Mouse (Mus musculus): ENCODE results near the gene Cadps2.

Cadps2 gene

DNA sequence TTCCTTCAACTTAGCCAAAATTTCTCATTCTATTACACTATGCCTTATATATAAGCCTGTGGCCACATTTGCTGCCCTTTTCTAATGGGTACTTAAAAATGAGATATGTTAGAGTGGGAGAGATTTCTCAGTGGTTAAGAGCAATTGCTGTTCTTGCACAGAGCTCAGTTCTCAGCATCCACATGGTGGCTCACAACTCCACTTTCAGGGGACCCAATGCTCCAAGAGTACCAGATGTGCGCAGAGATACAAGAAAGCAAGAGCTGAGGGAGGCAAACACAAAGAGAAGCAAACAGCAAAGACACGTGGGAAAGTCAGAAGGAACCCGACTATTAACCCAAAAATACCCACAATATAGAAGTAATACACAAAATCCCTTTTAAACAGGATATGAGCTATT is 77.0 kb downstream of the Cadps2 start:
- DNase-seq (ENCODE audit: low spot score): no peak

DNA sequence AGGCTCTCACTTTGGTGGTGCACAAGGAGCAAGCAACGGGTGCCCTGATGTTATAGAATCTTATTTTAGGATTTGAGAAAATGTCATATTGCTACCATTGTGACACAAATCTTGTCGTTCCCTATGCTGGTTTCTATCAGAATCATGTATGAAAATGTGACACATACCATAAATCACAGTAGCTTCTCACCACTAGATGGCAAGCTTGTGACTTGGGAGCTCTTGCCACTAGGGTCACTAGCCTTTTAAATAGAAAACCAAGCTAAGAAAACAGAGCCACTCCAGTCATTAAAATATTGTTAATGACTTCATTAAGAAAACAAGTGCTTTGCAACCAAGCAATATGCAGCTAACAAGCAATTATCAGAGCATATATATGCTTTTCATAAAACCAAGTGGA is 81.0 kb downstream of the Cadps2 start:
- DNase-seq (ENCODE audit: low spot score): peak; percentile 31

DNA sequence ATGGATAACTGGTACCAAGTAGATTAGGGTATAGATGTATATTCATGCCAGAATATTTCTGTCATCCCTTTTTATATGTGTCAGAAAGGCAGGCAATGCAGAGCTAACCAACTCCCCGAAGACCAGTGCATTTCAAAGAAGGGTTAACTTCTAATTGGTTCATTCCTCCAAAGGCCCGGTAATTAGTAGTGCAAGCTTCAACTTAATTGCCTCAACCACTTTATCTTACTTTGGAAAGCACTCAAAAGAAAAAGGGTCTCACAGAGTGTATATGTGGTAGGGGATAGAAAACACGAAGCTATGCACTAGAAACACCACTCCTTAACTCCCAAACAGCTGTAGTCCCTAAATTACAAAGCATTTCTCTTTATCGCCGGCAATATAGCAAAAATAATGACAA is 90.4 kb downstream of the Cadps2 start:
- DNase-seq (ENCODE audit: low spot score): no peak

DNA sequence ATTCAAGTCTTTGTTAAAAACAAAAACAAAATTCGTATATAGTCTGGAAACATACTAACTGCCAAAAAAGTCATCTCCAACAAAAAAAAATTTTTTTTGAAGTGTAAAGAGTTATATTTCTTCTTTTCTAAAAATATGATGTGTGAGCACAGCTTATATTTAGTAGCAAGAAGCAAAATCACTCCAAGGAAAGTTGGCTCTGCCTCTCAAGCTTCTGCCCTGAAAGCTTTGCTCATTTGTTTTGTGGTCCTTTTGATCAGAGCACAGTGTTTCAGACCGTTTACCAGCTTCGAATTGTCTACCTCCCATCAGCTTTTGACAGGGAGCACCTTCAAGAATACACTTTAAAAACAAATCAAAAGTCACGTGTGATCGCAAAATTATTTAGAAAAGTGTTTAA is 99.2 kb downstream of the Cadps2 start:
- DNase-seq (ENCODE audit: low spot score): no peak

DNA sequence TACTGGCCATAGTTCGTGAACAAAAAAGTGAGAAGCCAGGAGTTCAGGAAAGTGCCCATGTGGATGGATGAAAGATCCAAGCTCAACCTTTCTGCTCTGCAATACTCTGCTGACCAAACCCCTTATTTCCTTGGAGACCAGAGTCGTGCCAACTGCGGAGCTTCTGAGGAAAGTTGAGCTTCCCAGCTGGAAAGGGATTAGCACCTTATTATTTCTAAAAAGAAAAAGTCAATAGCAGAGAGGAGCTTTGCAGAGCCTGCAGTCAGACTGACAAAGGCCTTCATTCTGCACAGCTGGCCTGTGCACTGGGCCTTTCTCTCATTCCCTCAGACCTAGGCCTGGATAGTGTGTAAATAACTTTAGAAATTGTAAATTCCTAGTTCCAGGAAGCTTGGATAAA is 106.5 kb downstream of the Cadps2 start:
- no peak for DNase-seq (ENCODE audit: low spot score)

DNA sequence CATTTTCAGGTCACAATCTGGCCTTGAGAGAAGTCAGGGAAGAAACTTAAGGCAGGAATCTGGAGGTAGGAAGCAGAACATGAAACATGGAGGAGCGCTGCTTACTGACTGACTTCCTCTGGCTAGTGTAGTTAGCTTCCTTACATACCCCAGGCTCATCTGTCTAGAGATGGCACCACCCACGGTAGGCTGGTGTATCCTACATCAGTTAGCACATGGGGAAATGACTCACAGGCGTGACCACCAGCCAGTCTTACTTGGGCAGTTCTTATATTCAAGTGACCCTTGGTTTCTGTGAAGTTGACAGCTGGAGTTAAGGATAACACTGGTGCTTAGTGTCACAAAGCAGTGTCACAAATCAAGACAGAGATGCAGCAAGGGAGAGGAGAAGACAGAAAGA is 110.6 kb downstream of the Cadps2 start:
- DNase-seq (ENCODE audit: low spot score): no peak

DNA sequence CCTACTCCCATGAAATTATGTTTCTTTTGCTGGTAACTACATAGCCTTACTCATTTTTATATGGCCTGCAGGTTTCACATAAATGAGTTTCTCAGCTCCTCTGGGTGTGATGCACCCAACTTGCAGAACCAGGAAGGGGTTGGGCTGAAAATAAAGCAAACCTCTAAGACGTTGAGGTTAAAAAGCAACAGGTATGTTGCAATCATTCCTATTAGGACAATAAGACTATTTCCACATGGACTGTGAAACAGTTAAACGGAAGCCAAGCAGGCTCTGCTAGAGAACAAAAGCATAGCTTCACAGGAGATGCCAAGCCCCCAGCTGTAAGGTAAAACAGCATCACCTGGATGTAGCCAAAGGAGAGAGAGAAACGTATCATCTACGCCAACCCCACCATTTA is 115.5 kb downstream of the Cadps2 start:
- no peak for DNase-seq (ENCODE audit: low spot score)

DNA sequence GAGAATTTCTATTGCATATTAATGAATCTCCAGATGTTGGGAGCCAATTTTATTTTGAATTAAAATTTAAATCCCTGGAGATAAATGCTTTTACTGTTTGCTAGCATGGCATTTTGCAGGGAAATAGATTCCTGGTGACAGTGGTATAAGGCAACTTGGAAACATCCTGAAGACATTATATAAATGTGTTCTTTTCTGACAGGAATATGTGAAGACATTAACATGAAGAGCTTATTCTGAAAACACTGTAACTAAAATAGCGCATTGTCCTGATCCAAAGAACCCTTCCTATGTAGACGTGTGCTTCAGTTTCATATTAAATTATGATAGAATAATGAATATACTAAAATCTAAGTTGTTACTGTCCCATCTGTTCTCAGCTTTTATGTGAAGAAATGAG is 118.8 kb downstream of the Cadps2 start:
- DNase-seq (ENCODE audit: low spot score): no peak

DNA sequence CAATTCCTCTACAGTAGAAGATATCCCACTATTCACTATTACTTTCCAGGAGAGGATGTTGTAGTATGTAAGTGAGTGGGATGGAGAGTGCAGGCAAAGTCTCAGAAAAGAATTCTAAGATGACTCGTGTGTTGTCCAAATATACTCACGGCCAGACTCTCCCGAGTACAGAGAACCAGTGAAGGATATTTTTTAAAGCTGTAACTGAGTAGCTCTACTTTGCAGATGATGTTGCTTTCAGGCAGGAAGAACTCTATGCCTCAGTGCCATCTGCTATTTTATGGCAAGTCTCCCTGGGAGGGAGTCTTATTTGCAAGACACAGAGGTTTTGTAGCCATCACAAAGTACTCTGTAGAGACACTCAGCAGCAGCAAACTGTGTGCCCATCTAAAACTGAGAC is 131.7 kb downstream of the Cadps2 start:
- no peak for DNase-seq (ENCODE audit: low spot score)

DNA sequence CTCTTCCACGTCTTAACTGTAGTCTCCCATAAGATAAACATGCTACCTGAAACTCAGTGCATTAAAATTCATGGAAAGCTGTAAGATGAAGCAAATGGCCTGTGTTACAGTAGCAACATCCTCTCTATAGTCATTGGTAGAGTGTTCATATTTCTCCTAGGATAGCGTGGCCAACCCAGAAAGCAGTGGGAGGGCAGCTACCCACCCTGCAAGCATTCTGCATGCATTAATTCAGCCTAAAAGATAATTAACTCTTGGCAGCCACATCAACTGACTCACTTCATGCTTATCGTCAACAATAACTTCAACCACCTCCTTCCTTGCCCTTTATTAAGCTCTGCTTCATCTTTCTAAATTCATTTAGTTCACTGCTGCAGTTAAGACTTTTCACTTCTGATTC is 138.3 kb downstream of the Cadps2 start:
- DNase-seq (ENCODE audit: low spot score): no peak

DNA sequence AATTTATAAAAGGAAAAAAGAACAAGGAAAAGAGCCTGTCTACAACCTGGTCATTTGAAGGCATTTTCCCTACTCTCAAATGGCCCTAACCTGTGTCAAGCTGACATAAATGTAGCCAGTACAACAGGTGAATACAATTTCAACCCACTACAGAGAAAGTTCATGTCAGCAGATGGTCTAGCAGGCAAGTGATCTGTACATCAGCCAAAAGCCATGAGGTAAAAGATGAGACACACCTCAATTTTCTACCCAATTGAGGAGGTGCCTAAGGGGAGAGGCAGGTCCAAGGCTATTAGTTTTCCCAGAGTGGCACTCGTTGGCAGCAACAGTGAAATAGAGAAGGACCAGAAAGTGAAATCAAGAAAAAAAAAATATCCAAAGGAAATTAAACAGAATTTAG is 161.0 kb downstream of the Cadps2 start:
- DNase-seq (ENCODE audit: low spot score): no peak

DNA sequence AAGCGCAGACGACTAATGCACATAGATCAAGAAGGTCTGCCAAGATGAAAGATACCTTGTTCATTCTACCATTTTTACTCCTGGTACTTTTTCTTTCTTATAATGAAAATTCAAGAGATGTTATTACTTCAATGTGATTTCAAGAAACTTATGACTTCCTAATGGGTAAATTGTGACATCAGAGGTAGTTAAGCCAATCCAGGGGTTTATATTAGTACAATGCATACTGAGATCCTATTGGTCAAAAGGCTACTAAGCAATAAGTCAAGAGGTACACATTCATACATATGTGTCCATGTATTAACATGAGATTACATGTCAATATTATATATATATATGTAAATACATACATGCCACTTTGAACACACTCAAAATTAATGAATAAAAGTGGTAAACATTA is 184.2 kb downstream of the Cadps2 start, which contains the start of gene Rnf148:
Gene Rnf148, minus strand, starts transcription at position 101 of the 400 bp plus-strand sequence.
- no peak for DNase-seq (ENCODE audit: low spot score)

DNA sequence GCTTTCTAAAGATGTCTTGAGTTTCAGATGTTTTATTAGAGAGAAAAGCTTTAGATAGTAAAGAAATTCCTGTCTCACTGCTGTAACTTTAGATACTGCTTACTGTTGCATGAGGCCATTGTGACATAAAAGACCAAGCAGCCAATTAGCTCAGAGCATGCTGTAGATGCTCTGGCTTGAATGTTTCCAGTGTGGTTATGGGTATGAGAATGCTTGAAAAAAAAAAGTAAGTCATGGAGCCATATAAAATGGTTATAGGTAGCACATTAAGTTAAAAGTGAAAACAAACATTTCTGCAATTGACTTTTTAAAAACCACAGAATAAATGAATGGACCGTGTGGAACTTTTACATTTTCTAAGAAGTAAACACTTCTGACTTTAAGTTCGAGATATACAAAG is 189.0 kb downstream of the Cadps2 start, which contains the start of gene Rnf133:
Gene Rnf133, minus strand, starts transcription at position 101 of the 400 bp plus-strand sequence.
- DNase-seq (ENCODE audit: low spot score): no peak

DNA sequence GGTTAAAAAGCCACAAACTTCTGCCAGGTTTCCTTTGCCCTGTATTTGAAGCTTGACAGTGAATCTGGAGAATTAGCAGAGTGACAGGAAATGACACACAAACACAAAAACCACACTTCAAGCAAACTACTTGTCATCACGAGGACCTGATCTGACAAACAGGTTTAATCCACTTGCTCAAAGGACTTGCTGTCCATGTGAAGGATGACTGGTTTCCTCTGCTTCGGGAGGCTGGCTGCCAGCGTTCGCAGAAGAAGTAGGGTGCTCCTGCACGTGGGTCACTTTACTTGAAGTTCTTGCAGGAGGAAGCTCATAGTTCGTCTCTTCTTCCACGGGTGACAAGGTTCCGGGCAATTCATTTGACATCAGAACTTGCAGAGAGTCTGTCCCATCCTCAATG is 190.5 kb downstream of the Cadps2 start:
- DNase-seq (ENCODE audit: low spot score): no peak

DNA sequence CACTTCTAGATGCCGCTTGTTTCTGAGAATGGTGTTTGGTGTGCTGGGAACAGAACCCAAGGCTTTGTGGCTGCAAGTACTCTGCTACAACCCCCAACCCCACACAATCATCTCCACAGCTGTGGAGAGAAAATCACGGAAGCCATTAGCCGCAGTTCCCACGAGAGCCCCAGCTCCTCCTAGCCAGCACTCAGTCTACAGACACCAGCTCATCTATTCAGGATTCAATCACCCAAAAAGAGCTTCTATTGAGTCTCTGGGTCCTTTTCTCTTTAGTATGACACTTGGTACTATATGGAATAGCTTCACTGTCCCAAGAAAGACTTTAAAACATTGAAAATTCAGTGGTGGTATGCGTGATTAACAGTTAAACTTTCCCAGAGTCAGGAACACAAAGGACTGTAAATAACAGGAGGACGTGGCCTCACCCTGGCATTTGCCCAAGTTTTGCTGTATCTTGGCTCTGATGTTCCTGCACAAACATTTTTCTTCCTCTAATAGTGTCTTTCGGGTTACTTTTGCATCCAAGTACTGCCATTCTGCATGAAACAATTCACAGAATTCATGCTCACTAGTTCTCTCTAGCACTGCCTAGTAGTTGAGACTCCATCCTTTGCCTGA is 191.5 kb downstream of the Cadps2 start:
- peak; percentile 60 for DNase-seq (ENCODE audit: low spot score)

DNA sequence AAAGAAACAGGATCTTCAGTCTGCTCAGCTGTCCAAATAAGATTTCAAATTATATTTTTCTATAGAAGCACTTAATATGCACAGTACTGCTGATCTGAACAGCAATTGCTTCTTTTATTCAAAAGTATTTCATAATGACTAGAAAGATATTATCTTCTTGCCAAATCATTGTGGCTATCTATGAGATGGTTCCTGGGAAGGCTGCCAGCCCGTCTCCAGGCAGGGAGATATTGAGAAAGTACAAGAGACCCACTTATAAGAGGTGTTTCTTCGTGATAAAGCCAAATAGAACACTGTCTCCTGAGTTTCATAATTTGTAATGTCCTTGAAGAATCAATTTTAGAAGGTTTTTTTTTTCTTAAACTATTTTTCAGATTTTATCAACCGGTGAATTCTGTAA is 202.1 kb downstream of the Cadps2 start:
- DNase-seq (ENCODE audit: low spot score): no peak

DNA sequence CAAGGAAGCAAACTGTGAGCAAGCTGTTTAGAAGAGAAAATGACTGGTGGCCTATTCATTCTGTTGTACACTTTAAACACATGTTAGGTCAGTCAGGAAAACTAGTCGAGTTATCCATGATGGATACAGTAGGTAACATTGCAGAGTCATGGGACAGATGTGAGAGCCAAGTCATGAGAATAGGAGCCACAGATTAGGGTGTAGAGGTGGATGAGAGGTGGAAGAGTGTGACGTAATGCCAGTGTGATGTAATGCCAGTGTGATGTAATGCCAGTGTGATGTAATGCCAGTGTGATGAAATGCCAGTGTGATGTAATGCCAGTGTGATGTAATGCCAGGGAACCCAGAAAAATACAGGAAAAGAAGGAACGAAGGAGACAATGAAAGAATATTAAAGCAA is 204.0 kb downstream of the Cadps2 start:
- DNase-seq (ENCODE audit: low spot score): no peak

DNA sequence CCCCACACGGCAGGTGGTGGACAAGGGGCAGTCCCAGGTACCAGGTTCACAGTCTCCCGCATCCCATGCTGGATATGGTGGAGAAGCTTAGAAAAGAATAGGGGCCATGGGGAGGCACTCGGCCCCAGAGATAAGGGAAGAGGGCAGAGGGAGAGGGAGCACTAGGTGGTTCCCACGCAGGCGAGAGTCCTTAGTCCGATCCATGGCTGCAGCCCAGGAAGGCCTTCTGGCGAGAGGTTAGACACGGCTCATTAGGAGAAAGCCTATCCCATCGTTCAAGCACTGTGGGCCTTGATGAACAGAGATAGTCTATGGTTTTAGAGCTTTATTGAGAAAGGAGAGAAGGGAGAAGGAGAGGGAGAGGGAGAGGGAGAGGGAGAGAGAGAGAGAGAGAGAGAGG is 205.2 kb downstream of the Cadps2 start:
- no peak for DNase-seq (ENCODE audit: low spot score)

DNA sequence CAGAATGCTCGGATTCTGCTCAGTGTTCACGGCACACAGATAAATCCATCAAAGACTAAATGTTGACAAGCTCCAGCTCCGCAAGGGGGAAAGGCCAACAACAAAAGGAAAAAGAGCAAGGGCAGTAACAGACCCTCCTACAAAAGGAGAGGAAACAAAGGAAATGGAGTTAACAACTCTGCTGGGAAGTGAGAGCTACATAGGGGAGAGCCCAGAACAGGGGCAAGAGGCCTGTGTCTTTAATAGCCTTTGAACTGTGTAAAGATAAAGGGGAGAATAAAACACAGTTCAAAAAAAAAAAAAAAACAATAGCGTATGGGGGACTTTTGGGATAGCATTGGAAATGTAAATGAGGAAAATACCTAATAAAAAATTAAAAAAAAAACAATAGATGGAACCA is 208.8 kb downstream of the Cadps2 start:
- no peak for DNase-seq (ENCODE audit: low spot score)

DNA sequence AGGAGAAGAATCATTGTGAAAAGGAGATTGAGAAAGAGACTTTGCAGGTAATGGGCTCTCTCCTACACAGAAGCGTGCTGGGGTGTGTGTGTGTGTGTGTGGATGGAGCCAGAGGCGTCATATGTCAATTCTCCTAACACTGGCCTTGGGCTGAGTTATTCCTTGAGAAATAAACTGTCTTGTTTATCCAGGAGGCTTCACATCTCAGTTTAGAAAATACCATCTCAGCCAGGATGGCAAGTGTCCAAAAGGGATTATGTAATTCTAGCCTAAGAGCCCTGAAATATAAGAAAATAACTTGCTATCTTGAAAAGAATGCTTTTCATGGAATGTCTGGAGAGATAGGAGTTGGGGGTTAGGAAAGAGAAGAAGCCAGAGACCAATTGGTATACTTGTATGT is 264.1 kb downstream of the Cadps2 start:
- peak; percentile 13 for DNase-seq (ENCODE audit: low spot score)

DNA sequence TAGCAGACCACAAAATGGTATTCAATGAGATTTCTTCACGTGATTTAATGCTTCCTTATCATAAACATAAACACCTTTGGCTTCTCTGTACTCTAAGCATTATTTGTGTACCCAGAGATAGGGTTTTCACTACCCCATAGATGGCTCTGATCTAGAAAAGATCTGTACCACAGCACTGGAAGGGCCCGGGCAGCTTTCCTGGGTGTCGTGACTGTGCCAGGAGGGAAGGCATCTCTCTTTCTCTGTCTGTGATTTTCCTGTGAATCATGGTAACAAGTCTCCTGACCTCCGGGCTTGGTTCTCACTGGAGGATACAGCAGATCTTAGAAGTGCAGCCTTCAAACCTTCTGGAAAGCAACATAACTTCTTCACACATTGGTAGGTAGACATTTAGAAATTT is 265.5 kb downstream of the Cadps2 start:
- no peak for DNase-seq (ENCODE audit: low spot score)

DNA sequence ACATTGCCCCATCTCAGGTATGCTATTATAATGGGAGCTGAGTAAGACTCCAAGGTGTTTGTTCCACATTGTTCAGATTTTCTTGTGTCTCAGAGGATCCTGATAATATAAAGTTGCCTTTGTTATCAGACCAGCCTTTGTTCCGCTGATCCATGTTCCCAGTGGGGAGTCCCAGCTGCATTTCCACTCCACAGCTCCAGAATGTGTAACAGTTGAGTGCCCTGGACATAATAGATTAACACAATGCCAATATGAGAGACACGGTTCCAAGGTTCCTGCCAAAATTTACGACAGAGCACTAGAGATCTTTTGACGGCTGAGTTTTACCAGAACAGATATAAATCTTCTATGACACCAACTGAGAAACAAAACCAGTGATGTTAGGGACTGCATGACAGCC is 266.8 kb downstream of the Cadps2 start:
- DNase-seq (ENCODE audit: low spot score): no peak

DNA sequence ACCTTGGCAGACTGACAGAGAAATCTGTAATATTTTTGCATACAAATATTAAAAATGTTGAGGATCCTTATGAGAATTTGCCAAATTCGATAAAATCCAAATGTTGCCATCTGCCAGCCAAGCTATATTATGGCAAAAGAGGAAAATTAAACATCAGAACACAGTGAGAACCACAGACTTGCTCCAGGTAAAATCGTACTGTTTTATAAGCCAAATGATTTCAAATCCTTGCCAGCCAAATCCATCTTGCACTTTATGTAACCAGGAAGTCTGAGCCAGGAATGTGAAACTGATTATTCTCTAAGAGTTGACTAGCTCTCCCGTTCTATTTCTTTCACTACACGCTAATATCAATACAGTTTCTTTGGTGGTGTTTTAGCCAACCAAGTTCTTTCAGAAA is 269.5 kb downstream of the Cadps2 start:
- peak; percentile 4 for DNase-seq (ENCODE audit: low spot score)

DNA sequence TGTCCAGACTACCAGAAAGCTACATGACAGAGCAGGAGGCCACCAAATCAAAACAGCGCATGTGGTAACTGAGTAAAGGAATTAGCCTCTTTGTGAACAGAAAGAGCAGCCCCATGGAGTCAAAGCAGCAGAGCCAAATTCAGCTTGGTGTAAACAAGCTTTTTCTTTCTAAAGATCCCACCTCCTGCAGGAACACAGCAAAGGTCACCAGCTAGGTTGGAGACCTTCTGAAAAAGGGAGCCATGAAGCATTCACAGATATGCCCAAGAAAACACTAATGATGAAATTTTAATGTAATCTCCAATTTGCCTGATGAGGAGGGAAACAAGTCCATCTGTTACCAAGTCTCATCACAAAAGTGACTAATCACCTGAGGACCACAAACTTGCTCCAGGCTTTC is 270.5 kb downstream of the Cadps2 start:
- no peak for DNase-seq (ENCODE audit: low spot score)

DNA sequence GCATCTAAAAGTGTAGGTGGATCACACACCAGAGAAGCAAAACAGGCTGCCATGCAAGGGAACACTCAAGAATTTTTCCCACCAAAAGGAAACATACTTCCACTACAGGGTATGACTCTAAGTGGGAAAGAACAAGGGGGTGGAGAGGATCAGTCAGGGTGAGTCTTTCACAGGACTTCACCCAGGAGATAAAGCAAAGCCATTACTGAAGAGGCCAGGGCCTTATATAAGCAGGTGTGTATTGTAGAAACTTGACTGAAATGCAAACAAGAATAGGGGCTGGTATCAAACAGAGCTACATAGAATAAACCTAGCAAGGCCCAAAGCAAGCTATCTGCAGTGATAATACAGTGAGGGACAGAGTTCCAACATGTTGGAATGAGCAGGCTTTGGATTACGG is 271.6 kb downstream of the Cadps2 start:
- DNase-seq (ENCODE audit: low spot score): no peak

All from lung, postnatal 25 days (tissue).